Mouse (Mus musculus) T-helper 2 cell (primary cell): ENCODE measurements around the gene Tubb5.

Source experiments
- in situ Hi-C: fragments of 300-600 bp; cut with MboI, MseI; formaldehyde crosslinking; loops from one replicate; pipeline ENCODE4 v1.15.1; 2025; ENCODE audit warnings: high pct_unique_total_duplicates

The Tubb5 gene

DNA sequence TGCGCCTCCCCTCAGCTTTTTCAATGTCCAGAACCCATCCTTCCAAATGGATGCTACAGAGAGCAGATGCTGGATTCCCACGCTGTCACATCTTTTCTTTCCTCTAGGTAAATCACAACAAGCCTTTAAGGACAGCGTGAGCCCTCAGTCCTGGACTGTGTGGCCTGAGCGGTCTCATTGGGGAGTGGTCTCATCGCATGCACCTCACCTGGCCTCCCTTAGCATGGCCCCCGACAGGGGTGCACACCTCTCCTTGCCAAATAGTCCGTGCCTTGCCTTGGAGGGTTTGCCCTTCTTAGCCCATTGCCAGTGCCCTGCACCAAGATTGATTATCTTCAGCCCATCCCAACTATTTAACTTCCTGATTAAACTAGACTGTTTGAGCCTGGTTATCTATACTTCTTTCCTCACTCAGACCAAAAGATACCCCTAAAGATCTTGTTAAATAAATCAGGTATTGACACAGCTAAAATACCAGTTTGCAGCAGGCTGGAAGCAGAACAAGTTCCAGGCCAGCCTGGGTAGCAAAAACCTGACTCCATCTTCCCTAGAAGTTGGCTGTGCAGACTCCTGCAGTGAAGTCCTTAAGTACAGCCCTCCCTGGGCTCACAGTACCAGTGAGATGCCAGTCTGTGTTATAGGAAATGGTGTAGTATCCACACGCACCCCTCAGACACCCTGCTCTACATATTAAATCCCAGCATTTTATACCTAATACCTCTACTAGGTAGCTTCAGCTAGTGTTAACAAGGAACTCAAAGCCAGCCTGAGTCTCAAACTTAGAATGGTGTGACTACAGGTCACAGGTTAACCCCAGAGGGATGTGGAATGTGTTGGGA lies 5.5 kb downstream of the Tubb5 start:
- in situ Hi-C loops: loop anchor here (10.0 kb wide), 1 partner anchor 282 kb away; no protein-coding TSS in a partner anchor

DNA sequence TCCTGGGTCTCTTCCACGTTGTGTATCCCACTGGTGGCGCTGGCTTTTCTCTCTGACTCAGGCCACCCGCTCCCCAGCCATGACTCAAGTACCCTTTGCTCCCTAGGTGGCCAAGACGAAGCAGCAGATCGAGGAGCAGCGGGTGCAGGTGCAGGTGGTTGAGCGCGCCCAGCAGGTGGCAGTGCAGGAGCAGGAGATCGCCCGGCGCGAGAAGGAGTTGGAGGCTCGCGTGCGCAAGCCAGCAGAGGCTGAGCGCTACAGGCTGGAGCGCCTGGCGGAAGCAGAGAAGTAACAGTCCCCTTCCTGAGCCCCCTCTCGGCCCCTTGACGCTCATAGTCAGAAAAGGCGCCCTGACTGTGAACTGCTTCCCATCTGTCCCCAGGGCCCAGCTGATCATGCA lies 8.4 kb downstream of the Tubb5 start:
- in situ Hi-C loops: loop anchor here (5.0 to 10.0 kb wide), 2 partner anchors 78 to 285 kb away; no protein-coding TSS in a partner anchor

DNA sequence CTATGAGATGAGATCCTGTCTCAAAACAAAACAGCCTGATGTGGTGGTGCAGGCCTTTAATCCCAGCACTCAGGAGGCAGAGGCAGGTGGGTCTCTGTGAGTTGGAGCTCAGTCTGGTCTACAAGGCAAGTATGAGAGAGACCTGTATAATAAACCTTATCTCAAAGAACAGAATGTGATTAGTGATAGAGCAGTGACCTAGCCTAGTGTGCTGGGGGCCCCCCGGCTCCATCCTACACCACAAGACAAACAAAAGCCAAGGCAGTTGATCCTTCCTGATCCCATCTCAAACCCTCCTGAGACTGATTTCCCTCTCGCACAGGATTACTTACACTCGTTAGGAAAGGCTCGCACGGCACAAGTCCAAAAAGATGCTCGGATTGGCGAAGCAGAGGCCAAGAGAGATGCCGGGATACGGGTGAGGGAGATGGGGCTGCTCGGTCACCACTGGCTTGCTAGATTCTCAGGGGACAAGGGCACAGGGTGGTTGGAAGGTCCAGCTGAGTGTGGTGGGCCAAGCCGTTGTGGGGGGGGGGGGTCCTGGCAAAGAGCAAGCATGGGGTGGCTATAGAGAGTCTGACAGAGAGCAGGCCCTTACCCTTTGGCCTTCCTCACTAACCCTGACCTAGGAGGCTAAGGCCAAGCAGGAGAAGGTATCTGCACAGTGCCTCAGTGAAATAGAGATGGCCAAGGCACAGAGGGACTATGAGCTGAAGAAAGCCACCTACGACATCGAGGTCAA lies 12.8 kb downstream of the Tubb5 start:
- in situ Hi-C loops: loop anchor here (5.0 kb wide), 1 partner anchor 82 kb away; no protein-coding TSS in a partner anchor

DNA sequence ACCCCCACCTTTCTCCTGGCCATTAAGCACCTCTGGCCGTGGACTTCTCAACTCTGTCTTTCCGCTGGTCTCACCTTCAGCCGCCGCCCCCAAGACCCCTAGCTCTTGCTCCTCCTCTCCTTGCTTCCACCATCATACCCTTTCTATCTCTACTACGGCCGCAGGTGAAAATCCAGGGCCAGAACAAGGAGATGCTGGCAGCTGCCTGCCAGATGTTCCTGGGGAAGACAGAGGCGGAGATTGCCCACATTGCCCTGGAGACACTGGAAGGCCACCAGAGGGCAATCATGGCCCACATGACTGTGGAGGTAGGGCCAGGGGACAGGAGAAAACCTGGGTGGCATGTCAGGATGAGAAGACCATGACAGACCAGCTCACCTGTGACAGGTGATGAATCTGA lies 13.7 kb downstream of the Tubb5 start:
- in situ Hi-C loops: no loop called here

DNA sequence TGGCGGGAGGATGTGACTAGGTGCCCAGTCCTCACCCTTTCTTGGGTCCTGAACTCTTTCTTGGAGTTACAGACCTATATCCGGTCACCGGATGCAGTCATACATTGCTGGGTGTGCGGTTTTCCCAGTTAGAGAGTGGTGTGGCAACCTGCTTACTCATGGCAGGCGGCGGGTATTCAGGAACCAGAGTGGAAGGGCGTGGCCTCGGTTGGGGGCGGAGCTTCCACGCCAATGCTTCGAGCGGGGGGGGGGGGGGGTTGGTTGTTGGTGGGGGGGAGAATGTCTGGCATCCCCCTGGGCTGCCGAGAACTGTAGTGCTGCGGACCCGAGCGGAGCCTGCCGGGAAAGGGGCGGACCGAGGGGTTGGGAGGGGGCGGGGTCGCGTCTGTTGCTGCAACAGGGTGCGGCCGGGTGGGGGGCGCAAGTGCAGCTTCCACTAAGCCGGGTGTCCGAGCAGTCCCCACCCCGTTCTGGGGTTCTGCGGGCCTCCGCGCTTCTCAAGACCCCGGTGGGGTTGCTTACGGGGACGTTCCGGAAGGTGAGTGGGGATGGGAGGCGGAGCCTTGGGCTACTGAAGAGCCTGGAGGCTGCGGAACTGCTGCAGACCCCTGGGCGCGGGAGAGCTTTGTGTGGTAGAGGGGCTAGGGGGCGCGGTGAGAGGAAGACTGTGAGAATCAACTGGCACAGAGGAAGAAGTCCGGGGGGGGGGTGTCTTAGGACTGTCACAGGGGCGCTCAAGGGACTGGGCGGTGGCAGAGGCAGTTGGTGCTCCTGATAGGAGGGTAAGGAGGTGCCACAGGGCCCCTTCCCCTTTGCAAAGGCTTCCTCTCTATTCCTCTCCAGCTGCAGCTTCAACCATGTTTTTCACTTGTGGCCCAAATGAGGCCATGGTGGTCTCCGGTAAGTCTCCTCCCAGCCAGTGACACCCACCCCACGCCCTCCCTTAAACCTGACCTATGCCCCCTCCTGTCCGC lies 14.9 kb downstream of the Tubb5 start, which contains the start of gene Flot1:
Flot1 (plus strand) TSS at position 267 of the 974 bp plus-strand sequence.
- in situ Hi-C loops: no loop called here

GRCm38 (mm10) chr17:35822564-35822963 lies 15.5 kb downstream of the Tubb5 start:
- in situ Hi-C loops: no loop called here

GRCm38 (mm10) chr17:35821439-35822430 lies 16.4 kb downstream of the Tubb5 start, which contains the start of gene Ier3:
Ier3 (plus strand) TSS chr17:35821684.
- in situ Hi-C loops: no loop called here

DNA sequence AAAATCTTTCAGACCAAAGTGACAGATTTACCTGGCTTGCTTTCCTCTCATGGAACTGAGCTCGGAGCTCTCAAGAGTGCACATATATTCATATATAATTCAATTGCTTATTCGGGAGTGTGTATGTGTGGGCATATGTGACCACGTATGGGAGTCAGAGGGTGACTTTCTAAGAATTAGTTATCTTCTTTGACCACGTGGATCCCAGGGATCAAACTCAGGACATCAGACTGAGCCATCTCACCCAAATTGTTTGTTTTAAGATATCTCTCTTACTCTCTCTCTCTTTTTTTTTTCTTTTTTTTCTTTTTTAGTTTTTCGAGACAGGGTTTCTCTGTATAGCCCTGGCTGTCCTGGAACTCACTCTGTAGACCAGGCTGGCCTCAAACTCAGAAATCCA lies 18.0 kb downstream of the Tubb5 start:
- in situ Hi-C loops: no loop called here

GRCm38 (mm10) chr17:35817226-35817625 lies 20.9 kb downstream of the Tubb5 start:
- in situ Hi-C loops: no loop called here

- in situ Hi-C loops: no loop called here
Measured at GRCm38 (mm10) chr17:35816686-35817085, 21.4 kb downstream of the Tubb5 start.

DNA sequence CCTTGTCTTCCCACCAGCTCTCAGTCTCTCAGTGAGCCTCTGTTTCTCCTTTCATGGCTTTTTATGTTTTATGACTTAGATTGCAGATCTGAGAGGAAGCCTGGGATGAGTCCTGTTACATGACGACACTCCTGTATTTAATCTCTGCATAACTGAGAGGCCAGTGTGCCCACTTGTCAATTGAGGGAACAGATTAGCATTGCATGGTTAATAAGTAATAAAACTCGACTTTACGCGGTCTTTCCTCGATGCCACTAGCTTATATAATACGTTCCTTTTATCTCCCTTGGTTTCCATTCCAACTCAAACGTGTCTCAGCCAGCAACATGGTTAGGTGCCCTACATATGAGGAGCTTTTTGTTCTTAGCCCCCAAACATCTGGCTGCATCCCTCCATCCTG lies 22.3 kb downstream of the Tubb5 start:
- in situ Hi-C loops: no loop called here

DNA sequence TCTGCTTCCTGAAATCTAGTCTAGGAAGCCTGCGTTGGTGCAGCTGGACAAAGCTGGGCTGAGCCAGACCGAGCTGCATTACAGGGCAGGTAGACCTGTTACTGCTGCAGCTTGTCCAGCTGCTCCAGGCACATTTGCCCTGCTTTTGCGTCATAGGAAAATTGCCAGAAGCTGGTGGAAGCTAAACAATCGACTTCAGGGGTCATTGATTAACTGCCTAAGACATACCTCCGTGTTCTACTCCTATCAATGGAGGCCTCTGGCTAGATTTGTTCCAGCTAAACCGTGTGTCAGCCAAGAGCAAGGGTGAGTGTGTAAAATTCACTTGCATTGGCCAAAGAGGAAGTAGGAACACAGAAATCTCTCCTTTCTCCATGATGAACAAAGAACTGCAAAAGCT lies 23.4 kb downstream of the Tubb5 start:
- in situ Hi-C loops: no loop called here

- in situ Hi-C loops: no loop called here
Measured at GRCm38 (mm10) chr17:35813653-35814052, 24.5 kb downstream of the Tubb5 start.

DNA sequence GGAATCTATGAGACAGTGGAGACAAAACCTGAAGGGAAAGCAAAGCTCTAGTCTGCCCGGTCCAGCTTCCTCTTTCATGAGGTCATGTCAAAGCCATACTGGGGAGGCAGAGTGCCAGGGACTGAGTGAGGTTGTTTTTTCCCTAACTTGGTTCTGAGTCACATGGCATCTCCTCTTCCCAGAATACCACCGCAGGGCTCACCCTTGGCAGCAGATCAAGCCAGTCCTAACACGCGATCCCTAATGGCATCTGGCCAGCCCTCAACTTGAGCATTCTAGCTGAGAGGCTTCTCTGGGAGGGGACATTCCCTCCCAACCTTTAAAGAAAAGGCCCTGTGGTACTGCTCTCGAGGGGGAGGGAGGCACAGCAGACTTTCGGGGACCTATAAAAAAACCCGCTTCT lies 24.9 kb downstream of the Tubb5 start:
- in situ Hi-C loops: no loop called here

DNA sequence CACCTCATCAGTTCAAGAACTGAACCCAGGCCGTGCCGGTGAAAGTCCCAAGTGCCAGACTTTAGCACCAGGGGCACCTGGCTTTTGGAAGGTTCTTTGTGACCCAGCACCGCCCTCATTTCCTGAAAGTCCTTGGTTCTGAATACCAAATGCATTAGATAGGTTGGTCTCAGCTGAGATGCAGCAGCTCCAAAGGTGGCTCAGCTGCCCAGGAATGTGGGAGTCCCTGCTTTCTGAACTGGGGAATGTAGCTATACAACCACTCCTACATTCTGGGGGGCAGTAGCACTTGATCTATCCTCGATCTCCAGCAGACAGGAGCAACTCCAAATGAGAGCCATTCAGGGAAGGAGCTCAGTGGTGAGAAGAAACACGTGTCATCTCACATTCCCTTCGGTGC lies 25.4 kb downstream of the Tubb5 start:
- in situ Hi-C loops: no loop called here

DNA sequence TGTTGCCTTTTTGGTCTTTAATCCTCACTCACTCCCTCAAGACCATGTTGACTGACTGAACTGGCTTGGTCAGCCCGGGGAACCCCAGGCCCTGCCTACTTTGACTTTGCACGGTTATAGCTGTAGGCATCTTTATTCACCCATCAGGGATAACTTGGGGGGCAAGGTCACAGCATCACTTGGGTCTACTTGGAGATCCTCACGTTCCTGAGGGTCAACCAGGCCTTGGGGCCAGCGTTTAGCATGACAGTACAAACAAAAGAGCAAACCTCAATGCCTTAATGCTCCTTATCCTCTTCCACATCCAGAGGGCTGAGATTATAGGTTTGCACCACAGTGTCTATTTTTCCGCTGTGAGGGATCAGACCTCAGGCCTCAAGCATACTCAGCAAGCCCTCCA lies 25.8 kb downstream of the Tubb5 start:
- in situ Hi-C loops: no loop called here

DNA sequence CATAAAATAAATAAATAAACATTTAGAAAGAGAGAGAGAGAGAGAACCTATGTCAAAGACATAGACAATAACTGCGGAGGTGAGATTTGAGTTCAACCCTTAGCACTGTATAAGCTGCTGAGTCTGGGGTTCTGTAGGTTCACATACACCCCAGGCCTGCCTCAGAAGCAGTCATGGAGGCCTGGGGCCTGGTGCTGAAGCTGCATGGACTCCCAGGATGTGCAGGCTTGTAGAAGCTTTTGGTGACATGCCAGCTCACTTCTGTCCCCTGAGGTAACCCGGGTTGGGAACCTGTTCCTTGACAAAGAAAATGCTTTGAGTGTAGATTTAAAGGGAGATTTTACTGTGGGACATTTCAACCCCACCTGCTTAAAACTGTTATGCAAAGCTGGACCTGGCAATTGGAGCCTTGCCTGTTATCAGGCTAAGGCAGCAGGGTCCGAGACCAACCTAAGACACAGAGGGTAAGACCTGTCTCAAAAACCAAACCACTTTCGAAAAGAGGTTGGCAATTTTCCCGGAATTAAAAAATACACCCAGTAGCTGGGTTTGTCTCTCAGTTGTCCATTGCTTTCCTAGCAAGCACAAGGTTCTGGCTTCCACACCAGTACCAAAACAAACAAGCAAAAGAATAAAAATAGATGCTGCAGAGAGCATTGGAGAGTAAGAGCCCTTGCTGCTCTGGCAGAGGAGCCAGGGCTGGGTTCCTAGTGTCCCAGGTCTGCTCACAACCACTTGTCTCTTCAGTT lies 27.0 kb downstream of the Tubb5 start:
- in situ Hi-C loops: no loop called here

- in situ Hi-C loops: no loop called here
Measured at GRCm38 (mm10) chr17:35809395-35809794, 28.7 kb downstream of the Tubb5 start.

DNA sequence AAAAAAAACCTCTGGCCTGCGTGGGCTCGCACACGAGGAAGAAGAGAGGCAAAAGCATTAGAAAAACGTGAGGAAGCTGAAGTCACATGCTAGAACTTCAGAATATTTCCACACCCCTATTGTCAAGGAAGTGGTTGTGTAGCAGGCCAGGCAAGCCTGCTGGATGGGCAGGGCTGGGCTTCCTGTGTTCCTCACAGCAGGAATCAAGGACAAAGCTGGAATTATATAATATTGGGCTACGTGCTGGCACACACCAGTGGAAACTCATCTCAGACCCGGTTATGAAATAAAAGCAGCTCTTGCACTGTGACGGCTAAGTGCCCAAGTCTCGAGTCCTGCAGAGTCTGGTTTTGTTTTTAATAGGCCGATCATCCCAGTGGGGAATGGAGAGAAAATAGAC lies 30.0 kb downstream of the Tubb5 start:
- in situ Hi-C loops: no loop called here
